Mouse (Mus musculus) olfactory bulb, adult 2 months (tissue): Measurements from ENCODE around the gene Lsamp.

ENCODE experiments used
- CTCF ChIP-seq: fragments of 200-500 bp; IDR thresholded peaks from 2 replicates; pipeline ENCODE4 v1.5.1; 2012; ENCODE audit warnings: low read depth, mild to moderate bottlenecking, low read length, moderate library complexity; ENCODE audit not compliant: insufficient read depth
- POLR2A ChIP-seq: fragments of 200-500 bp; IDR thresholded peaks from 2 replicates; pipeline ENCODE4 v1.6.1; 2012; ENCODE audit warnings: mild to moderate bottlenecking, low read depth, low read length, moderate library complexity; ENCODE audit not compliant: insufficient read depth

- TF ChIP-seq CTCF (no peak), POLR2A (no peak)
Observed at GRCm38 (mm10) chr16:40607509-40607908, 623.3 kb downstream of the Lsamp start.
